Mouse (Mus musculus) T-helper 2 cell (primary cell): ENCODE results near the gene Grb7.

Source experiments
- in situ Hi-C: fragments of 300-600 bp; cut with MboI, MseI; formaldehyde crosslinking; loops from one replicate; pipeline ENCODE4 v1.15.1; 2025; ENCODE audit warnings: high pct_unique_total_duplicates

Gene Grb7

DNA sequence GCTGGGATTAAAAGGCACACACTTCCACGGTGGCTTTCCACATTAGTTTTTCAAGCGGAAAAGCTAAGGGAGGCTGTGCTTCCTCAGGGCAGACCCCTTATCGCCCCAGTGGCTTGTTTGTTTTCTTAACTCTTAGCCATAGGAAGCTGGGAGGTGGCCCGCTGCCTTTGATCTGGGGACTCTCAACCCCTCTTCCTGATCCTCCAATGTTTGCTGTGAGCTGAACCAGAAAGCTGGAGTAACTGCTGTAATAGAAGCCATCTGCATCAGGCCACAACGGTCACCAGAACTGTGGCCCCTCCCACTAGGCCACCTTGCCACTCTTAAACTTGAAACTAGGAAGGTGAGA, at the start of gene Grb7:
TSS of gene Grb7 (plus strand) at position 182 of the 349 bp plus-strand sequence.
- in situ Hi-C loops, result no loop called here

DNA sequence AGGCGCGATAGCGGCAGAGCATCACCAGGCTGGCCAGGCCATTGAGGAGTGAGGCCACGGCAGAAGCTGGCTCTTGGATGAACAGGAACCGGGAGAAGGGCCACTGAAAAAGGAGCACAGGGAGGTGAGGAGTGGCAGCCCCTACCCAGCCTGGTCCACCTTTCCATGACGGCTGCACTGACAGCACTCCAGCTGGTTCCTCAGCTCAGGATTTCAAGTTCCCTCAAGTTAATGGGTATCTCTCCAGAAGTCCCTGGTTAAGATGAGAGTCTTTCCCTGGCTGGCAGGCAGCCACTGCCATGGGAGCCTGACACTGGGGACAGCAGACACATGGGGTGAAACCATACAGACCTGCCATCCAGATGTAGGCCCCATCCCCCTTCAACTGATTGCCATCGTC, 48.2 kb upstream of the Grb7 start:
- in situ Hi-C loops, result no loop called here

GRCm38 (mm10) chr11:98400161-98400726, 46.0 kb upstream of the Grb7 start, which contains the start of gene Pgap3:
TSS of gene Pgap3 (minus strand) at chr11:98400490.
- in situ Hi-C loops, result no loop called here

DNA sequence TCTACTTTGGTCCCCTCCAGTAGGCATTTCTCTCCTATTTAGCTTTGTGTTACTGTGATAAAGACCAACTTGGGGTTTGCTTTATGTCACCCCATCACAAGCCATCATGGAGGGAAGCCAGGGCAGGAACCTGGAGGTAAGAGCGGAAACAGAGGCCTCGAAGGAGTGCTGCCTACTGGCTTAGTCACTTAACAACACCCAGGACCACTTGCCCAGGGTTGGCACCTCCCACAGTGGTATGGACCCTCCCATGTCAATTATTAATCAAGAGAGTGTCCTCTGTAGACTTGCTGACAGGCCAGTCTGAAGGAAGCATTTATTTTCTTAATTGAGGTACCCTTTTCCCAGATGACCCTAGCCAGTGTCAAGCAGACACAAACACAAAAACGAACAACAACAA, 45.4 kb upstream of the Grb7 start:
- in situ Hi-C loops, result no loop called here

DNA sequence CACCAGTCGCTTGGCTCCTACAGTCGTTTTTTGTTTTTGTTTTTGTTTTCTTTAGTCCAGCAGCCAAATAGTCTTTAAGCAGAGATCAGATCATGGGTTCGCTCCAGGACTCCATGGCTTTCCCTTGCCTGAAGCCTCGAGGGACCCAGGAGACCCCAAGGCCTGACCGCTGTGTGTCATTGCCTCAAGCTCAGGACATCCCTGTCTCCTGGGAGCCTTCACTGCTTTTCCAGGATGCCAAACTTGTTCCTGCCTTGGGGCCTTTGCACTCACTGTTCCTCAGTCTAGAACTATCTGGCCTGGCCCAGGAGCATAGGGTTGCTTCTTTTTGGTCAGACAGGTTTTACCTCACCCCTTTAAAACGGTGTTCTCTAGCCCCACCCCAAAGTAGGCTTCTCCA, 39.6 kb upstream of the Grb7 start:
- in situ Hi-C loops, result no loop called here

- in situ Hi-C loops, result no loop called here
These were observed 37.3 kb upstream of the Grb7 start for GRCm38 (mm10) chr11:98408872-98409271.

- in situ Hi-C loops, result no loop called here
These were observed 36.8 kb upstream of the Grb7 start for GRCm38 (mm10) chr11:98409341-98409822.

GRCm38 (mm10) chr11:98412273-98412796, 33.9 kb upstream of the Grb7 start, which contains the start of gene Erbb2:
TSS of gene Erbb2 (plus strand) at chr11:98412470.
- in situ Hi-C loops, result no loop called here

GRCm38 (mm10) chr11:98412797-98413301, 33.3 kb upstream of the Grb7 start:
- in situ Hi-C loops, result no loop called here

DNA sequence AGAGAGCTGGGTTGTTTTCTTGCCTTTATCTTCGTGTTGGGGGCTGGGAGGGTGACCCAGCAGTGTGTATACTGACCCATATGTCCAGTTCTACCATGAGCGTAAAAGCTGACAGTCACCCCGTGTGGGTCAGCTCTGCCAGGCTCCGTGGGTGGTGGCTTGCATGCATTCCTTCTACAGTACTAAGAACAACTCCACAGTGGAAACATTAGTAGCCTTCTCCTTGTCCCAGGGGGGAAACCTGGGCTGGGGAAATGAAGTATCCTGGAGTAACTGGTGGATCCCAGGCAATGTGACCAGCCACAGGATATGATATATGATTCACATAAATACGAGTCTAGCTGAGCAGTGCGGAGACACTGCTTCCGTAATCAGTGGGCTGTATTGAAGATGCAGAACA, 32.5 kb upstream of the Grb7 start:
- in situ Hi-C loops, result no loop called here

- in situ Hi-C loops, result no loop called here
These were observed 32.0 kb upstream of the Grb7 start for GRCm38 (mm10) chr11:98414162-98414561.

- in situ Hi-C loops, result no loop called here
These were observed 29.1 kb upstream of the Grb7 start for GRCm38 (mm10) chr11:98417074-98417473.

DNA sequence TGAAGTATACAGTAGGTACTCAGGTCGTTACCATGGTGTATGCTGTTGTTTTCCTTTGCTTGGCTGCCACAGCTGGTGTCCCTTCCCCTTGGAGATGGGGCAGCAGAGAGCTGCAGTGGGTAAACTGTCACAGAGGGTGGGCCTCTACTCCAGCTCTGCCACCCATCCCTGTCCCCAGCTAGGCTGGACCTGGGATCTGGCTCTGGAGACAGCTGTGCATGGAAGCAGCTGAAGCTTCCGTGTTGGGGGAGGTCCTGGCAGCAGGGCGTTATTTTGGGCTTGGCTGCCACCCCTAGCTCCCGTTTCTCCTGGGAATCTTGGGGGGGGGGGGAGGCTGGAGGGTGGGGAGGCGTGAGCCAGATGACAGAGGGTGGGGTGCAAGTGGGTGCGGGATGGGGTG, 27.9 kb upstream of the Grb7 start:
- in situ Hi-C loops, result no loop called here

DNA sequence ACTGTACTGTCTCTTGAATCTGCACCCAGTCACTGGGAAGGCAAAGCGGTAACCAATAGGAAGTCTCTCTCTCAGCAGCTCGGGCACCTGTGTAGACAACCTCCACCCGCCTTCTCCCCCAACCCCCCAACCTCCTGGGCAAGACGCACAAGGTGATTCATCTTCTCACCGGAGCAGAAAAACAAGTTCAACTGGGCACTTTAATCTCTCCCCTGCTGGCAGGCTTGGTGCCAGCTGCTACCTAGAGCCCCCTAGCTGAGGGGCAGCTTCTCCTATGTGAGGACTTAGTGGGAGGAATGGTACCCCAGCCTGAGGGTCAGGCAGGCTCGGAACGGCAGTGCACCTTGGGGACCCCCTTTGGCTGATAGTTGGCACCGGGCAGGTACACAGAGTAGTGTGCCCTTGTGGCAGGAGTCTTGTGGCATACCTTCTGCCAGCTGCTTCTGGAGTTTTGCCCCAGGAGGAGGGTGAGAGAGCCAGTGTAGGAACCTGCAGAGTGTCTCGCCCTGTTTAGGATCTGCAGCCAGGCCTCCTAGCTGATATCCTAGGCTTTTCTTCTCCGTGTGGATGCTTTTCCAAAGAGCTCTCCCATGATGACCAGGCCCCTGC, 27.2 kb upstream of the Grb7 start:
- in situ Hi-C loops, result no loop called here

GRCm38 (mm10) chr11:98426592-98426991, 19.6 kb upstream of the Grb7 start:
- in situ Hi-C loops, result no loop called here

- in situ Hi-C loops, result no loop called here
These were observed 17.8 kb upstream of the Grb7 start for GRCm38 (mm10) chr11:98428436-98428835.

- in situ Hi-C loops, result no loop called here
These were observed 14.3 kb upstream of the Grb7 start for GRCm38 (mm10) chr11:98431743-98432502.

DNA sequence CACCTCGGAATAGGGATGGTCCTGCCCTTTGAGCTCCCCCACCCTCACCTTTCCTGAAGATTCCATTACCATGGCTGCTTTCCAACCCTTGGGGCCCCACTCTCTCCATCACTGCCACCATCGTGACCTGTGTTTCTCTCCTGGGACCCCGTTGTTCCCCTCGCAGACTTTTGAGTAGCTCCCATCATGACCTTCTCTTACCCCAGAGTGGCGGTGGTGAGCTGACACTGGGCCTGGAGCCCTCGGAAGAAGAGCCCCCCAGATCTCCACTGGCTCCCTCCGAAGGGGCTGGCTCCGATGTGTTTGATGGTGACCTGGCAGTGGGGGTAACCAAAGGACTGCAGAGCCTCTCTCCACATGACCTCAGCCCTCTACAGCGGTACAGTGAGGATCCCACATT, 10.5 kb upstream of the Grb7 start:
- in situ Hi-C loops, result no loop called here

GRCm38 (mm10) chr11:98437441-98437840, 8.8 kb upstream of the Grb7 start:
- in situ Hi-C loops, result no loop called here

DNA sequence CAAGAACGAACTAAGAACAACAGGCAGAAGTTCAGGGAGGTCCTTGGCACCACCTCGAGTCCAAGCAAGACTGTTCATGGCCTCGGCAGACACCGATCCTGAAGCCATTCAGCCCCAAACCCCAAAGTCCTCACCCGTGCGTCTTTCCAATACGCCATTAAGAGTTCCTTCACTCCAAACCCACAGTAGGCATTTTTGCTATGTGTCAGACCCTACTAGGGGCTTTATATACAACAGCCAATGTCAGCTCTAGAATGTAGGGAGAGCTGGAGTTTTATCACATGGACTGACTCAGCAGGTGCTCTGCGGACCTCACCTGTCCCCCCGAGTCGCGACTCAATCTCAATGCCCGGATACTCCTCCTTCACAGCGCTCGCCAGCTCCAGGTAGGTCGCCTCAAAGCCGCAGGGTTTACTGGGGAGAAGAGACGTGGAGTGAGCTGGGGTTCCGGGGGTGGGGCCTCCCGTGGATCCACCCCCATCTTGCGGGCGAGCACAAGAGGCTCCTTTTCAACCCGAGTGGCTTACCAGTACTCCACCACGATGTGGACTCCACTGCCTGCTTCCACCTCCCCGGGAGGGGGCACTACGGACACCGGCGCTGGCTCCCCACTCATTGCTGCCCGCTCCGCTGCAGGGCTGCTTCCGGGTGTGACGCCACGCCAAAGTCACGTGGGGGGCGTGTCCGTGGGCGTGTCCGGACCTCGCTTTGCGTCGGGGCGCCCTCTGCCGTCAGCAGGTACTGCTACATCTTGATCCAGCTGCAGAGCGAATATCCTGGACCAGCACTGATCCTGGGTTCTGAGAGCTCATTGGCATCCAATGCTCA, 7.6 kb upstream of the Grb7 start, which contains the start of gene Mien1:
TSS of gene Mien1 (minus strand) at position 661 of the 828 bp plus-strand sequence.
- in situ Hi-C loops, result no loop called here

DNA sequence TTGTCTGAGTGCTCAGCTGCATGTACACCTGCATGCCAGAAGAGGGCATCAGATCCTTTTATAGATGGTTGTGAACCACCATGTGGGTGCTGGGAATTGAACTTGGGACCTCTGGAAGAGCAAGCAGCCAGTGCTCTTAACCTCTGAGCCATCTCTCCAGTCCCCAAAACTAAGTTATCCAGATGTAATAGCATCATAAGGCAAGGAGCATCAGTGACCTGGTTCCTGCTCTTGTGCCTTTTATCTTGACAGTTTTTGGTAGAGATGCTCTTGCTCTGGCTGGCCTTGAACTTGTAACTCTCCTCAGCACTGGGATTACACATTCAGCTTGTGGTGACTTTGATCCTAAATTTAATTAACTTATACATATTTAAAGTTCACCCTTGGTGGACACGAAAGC, 2.5 kb upstream of the Grb7 start:
- in situ Hi-C loops, result no loop called here
